Mouse (Mus musculus): ENCODE data around the gene Naf1. TPM values are rescaled to one million over a fixed set of nuclear protein-coding genes. Genes with fewer than 3 reads are reported as not detected.

The Naf1 gene
- total RNA-seq, 2 experiments from 2014 or later = 4.0 to 5.0 TPM

DNA sequence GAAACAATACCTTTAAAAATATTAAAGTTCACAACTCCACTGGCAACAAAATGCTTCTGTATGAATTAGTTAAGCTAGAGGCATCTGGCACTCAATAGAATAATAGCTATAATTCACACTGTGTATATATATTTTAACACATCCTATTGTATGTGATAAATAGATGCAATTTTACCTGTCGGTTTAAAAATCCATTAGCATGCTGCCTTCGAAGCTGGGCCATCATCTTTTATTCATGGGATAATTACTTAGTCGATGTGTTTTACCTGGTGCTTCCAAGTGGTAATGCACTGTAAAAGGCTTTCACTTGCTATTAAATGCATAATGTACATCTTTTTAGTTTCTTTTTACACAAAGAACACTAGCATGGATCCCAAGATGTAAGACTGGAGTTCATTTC is 76.2 kb downstream of the Naf1 start:
- no peak for DNase-seq (ENCODE audit: low spot score)
- intact Hi-C loops (cut with DNase I) = no loop called here

Other genes with a start within 250 kb of the Naf1 start
- not detected for gene Npy5r, start 172.1 kb upstream of the Naf1 start, total RNA-seq (2021)
- gene Npy1r, start 163.0 kb upstream of the Naf1 start, total RNA-seq (2021) = 1 to 10 TPM; 1.3 to 1.5 TPM